Mouse (Mus musculus) adrenal gland, postnatal 10 days (tissue): Measurements from ENCODE around the gene Plscr5. TPM values are rescaled to one million over a fixed set of nuclear protein-coding genes. Genes with fewer than 3 reads are reported as not detected.
A peak's percentile ranks its signal among the peaks of the same experiment; 100 is the strongest.

Source experiments
- DNase-seq: peaks from one replicate; pipeline ENCODE4 v3.0.0; 2021; ENCODE audit warnings: mixed read lengths
- total RNA-seq, 2 experiments: library from RNA; stranded (reverse); gene quantifications; 2 replicates each; pipeline ENCODE4 v1.2.3; 2021

The Plscr5 gene
- total RNA-seq, 2 experiments from 2014 or later, result not detected

DNA sequence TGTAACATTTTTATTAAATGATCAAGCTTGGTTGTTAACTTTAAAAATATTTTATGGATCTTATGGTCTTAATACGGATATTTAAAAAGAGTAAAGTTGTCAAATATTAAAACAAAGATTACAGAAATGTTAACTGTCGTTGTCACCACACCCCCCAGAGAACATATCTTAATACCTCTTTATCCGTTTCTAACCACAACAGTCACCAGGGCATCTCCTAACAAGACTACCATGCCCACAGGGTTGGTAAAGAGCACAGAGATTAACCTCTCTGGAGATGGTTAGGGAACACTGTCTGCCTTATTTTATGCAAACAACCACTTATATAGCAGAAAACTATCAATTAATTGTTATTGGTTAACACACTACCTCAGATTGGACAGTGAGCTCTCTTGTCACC lies 34.1 kb downstream of the Plscr5 start:
- DNase-seq, result no peak

DNA sequence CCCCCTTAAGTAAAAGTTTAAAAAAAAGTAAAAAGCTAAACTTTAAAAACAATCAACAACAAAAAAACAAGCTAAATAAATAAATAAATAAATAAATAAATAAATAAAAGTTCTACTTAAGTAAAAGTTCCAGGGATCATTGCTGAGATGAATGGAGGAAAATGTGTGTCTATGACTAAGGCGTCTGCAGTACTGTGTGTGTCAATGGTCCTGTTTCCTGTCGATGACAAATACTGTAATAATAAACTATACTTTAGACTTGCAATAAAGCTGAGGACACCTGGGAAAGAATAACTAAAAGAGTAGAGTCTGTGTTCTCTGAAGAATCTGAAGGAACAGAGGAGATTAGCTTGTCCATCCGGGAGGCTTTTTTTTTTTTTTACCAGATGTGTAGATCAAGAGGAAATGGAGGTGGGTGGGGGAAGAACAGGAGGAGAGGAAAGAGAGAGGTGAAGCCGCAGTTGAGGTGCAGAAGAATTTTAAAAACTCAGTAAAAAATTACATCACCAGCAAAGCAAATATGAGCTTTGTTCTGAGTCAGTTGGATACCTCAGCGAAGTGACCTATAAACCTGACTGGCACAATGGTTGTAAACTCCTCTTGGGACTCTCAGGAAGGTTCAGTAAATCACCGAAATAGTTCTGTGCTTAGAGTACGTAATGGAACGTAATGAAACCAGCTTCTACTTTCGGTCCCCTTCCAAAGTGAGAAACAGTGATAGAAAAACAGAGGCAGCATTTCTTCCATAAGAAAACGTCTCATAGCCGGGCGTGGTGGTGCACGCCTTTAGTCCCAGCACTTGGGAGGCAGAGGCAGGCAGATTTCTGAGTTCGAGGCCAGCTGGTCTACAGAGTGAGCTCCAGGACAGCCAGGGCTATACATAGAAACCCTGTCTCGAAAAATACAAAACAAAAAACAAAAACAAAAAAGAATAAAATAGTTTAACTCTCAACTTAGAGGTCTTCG lies 36.4 kb downstream of the Plscr5 start:
- no peak for DNase-seq

DNA sequence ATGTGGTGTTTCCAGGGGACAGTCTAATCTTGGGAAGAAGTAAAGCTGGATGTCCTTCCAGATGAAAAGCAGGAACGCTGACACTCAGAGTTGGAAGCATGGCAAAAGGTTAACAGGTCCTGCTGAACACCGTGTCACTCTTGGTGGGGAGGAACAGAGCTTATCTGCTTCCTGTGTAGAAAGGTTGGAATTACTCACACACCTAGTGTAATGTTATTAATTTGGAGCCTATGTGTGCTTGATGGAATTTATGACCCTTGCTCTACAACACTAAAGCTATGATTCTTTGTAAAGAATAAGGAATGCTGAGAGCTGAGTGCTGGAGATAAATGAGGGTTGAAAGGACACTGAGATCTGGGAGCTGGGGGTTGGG lies 37.1 kb downstream of the Plscr5 start:
- DNase-seq, result no peak

DNA sequence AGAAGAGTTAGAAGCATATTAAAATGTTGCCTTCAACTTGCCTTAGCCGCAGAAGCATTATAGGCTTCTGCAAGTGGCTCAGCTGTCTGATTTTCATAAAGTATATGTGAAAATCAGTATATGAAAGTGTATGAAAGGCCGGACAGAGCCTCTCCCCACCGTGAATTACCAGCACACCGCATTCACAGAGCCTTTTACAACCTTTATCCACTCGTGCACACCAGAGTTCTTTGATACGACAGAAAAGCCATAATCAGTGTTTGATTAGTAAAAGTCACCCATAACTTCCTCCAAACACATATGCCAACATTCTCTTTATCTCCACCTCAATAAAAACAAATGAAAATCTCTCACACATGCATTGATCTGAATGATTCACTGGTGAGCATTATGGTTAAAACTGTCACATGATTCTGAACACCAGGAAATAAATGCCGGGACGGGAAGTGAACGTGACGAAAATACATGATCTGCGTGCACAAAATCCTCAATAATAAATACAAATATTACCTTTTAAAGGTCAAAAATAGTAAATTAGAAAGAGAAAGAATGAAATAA lies 42.2 kb downstream of the Plscr5 start:
- no peak for DNase-seq

DNA sequence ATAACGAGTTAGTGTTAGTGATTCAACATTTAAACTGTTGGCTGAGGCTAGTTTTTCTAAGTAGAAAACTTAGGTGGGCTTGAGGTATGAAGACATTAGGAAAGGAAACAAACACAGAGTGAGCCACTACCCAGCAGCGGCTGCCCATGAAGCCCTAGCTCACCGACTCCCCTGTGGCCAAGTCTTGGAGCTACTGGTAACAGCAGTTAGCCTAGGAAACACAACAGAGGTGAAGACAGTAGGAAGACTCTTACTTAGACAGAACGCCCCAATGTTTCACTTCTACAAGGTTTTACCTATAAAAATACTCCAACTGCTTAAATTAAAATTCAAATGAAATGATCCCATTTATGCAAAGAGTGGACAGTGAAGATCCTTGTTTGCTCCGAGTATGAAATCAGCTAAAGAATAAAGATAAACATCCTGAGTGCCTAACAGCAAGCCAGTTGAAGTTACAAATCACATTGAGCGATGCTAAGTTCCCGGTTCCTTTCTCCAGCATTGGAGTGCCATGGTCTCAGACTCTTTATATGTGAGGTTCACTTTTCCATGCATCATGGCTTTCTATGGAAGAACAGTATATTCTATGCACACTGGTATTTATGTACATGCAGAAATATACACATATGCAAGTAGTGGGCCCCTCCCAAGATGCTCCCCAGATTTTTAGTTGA lies 56.2 kb downstream of the Plscr5 start:
- no peak for DNase-seq

DNA sequence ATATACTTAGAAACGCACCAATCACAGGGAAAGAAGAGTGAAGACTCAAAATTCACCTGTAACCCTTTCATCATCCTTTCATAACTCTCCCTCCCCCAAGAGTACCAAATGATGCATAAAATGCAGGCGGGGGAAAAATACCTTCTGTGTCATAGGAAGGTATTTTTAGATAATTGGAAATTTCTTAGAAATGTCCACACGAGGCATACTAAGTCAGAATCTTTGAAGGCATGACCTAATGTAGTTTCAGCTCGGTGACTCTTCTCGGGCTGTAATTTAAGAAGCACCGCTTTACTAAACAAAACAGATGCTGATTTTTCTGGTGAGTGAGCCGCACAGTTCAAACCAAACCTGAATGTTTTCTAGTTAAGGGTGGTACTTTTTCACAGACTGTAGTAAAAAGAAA lies 56.7 kb downstream of the Plscr5 start, which contains the start of gene Plscr1:
TSS of gene Plscr1 (plus strand) at position 304 of the 406 bp plus-strand sequence.
- no peak for DNase-seq

DNA sequence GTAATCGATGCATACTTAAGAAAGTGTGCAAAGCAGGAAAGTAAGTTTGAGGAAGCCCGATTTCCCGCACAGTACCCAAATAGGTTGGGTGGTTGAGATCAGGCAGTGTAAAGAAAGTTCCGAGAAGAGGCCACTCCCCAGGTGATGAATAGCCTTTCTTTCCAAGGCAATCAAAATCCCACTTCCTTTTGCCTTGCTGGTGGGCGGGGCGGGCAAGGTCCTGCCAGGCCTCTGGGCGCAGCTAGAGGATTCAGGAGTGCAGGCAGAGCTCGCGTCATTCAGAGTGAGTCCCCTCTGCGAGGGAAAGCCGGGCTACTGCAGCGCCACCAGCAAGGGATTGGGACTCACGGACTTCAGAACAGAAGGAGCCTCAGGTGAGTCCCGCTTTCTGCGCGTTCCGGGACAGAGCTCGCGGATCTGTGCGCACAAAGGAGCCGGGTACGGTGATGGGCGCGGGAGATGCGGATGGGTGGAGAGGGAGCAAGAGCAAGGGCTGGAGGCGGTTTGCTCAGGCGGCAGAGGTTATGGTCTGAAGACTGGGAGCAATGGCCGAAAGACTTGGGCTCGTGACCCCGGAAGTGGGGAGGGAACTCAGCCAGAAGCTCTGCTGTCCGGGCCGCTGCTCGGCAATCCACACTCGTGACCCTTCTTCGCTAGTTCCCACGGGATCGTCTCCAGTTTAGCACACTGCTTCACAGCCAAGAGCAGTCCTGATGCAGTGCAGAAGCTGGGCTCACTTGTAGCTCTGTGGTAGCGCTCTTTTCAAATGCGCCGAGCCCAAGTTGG lies 57.4 kb downstream of the Plscr5 start:
- DNase-seq, result peak; percentile 83

DNA sequence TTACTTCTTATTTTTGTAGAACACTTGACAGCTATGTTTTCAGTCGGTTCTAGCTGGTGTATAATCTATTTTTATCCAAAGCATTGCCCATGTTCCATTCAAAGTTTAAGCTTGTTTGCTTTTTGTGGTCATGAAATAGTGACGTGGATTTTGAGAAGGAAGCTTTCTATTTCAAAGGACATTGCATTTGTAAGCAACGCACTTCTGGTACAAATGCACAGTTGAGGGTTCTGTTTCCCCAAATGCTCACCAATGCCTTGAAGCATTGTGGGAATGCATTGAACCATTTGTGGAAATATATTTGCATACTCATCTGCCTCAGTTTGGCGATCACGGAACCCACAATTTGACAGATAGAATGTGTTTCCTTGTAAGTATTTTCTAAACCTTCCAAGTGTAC lies 60.0 kb downstream of the Plscr5 start:
- no peak for DNase-seq

DNA sequence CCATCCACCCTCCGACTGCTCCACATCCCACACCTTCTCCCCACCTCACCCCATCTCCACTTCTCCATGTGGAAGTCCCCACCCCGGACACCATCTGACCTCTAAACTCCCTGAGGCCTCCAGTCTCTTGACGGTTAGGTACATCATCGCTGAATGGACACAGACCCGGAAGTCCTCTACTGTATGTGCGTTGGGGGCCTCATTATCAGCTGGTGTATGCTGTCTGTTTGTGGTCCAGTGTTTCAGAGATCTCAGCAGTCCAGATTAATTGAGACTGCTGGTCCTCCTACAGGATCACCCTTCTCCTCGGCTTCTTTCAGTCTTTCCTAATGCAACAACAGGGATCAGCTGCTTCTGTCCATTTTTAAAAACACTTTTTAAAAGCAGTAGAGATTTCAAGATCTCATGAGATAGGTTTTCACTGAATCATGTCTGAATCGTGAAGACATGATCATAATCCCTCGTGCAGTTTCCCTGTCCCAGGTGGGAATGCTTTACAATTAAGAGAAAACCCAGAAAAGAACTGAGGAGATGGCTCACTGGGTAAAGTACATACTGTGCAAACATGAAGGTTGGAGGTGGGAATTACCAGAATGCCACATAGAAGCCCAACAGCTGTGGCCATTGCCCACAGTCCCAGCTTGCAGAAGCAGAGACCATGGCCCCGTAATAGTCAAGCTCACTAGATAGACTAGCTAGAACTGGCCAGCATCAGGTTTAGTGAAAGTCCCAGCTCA lies 61.0 kb downstream of the Plscr5 start:
- DNase-seq, result no peak

Other genes with a start within 250 kb of the Plscr5 start
- gene Plscr1, start 56.8 kb downstream of the Plscr5 start, total RNA-seq, result 10 to 100 TPM; 10.1 to 10.3 TPM
- 1 to 10 TPM; 5.8 to 6.3 TPM for gene Plscr2, start 82.7 kb downstream of the Plscr5 start, total RNA-seq
- gene 1700057G04Rik, start 116.4 kb downstream of the Plscr5 start, total RNA-seq, result not detected